8 mouse cellular contexts compared by ENCODE assay signal in the genomic region with DNA sequence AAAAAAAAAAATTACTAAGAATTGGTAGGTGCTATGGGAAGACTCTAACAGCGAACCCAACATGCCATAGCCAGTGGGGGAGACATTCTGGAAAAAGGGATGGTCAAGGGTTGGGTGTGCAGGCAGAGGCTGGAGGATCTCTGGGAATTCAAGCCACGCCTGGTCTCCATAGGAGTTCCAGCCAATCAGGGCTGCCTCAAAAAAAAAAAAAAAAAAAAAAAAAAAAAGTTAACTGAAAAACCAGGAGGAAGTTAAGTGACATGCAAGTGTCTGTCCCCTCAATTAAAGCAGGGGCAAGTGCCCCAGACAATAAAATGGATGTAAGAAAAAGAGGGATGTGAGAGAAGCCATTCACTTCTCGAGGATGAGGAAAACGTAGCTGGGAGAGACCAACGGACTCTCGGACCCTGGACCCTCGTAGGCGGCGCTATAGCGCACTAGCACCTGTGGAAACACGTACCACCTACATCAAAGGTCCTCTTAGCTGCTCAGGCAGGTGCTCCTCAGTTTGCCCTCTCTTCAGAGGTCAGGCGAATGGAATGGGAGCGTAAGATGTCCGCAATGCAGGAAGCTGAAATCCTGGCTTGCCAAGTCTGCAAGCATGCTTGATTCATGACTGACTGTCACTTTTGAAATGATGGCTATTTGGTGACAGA. TPM values are rescaled to one million over a fixed set of nuclear protein-coding genes. Genes with fewer than 3 reads are reported as not detected.
DNase-seq lines count a peak whose midpoint lies in the region; ATAC-seq and TF ChIP-seq lines count a peak whose summit lies in the region.

No protein-coding gene starts in this region.

- WGBS in hindbrain, embryonic 12.5 days = 17% methylated on average over 14 of the region's 14 CpGs
- WGBS in hindbrain, embryonic 13.5 days = 12% methylated on average over 14 of the region's 14 CpGs
- 18% methylated on average over 14 of the region's 14 CpGs for WGBS in hindbrain, embryonic 15.5 days
- 14% methylated on average over 14 of the region's 14 CpGs for WGBS in liver, postnatal 0 days (ENCODE audit: insufficient replicate concordance)

- peak; percentile 46 for DNase-seq in ES-E14 (ENCODE audit: low read depth, low spot score)
- DNase-seq in liver, postnatal 0 days = no peak
- DNase-seq in urinary bladder, postnatal 4 days (ENCODE audit: low spot score in 2 of 2) = no peak
- DNase-seq in ovary, postnatal 10 days (ENCODE audit: low spot score) = no peak
- DNase-seq in spleen, postnatal 14 days (ENCODE audit: low spot score in 2 of 2) = no peak

- H3K9me3 ChIP-seq in hindbrain, embryonic 12.5 days (replicated peaks) = no peaks in the 10 kb centered on the region
- H3K9me3 ChIP-seq in hindbrain, embryonic 13.5 days = no peaks in the 10 kb centered on the region
- no peaks in the 10 kb centered on the region for H3K9me3 ChIP-seq in ES-E14 (ENCODE audit: control insufficient read depth, insufficient read depth, low read depth, low read length)
- no peaks in the 10 kb centered on the region for H3K9me3 ChIP-seq in hindbrain, embryonic 15.5 days
- no peaks in the 10 kb centered on the region for H3K9me3 ChIP-seq in liver, postnatal 0 days (ENCODE audit: low read length)

- H3K27me3 ChIP-seq in hindbrain, embryonic 12.5 days = no peaks in the 10 kb centered on the region; the same call in 1 of the 2 replicates
- H3K27me3 ChIP-seq in hindbrain, embryonic 13.5 days = no peaks in the 10 kb centered on the region
- no peaks in the 10 kb centered on the region for H3K27me3 ChIP-seq in hindbrain, embryonic 15.5 days
- H3K27me3 ChIP-seq in liver, postnatal 0 days (ENCODE audit: insufficient read depth, low read length) = no peaks in the 10 kb centered on the region

- in situ Hi-C loops in ES-E14 (cut with MboI; ENCODE audit: low sequenced_read_pairs in 2 of 2, unreplicated experiment in 2 of 2) = no loop called here

- no peak overlapping the region for H3K9ac ChIP-seq in hindbrain, embryonic 12.5 days
- H3K9ac ChIP-seq in hindbrain, embryonic 13.5 days = no peak overlapping the region
- no peak overlapping the region; the same call in 1 of the 2 replicates for H3K9ac ChIP-seq in ES-E14 (ENCODE audit: insufficient read depth, low read depth, low read length, poor library complexity, severe bottlenecking)
- H3K9ac ChIP-seq in hindbrain, embryonic 15.5 days = no peak overlapping the region
- no peak overlapping the region for H3K9ac ChIP-seq in liver, postnatal 0 days (replicated peaks)

- no peak for ATAC-seq in hindbrain, embryonic 12.5 days (ENCODE audit: low FRiP score)
- no peak for ATAC-seq in hindbrain, embryonic 13.5 days (ENCODE audit: low FRiP score)
- no peak for ATAC-seq in hindbrain, embryonic 15.5 days (ENCODE audit: low FRiP score, low read depth)
- no peak for ATAC-seq in liver, postnatal 0 days

- H3K27ac ChIP-seq in hindbrain, embryonic 12.5 days = no peak overlapping the region
- H3K27ac ChIP-seq in hindbrain, embryonic 13.5 days = no peak overlapping the region
- no peak overlapping the region for H3K27ac ChIP-seq in ES-E14 (ENCODE audit: insufficient read depth, low read depth, low read length, poor library complexity, severe bottlenecking)
- H3K27ac ChIP-seq in hindbrain, embryonic 15.5 days (replicated peaks) = no peak overlapping the region
- H3K27ac ChIP-seq in liver, postnatal 0 days (ENCODE audit: low read depth) = no peak overlapping the region

- H3K4me3 ChIP-seq in hindbrain, embryonic 12.5 days = no peak overlapping the region
- H3K4me3 ChIP-seq in hindbrain, embryonic 13.5 days = no peak overlapping the region
- peak overlapping the region; percentile 20 to 62 for H3K4me3 ChIP-seq in ES-E14 (ENCODE audit: insufficient read depth in 1 of 2, low read depth in 1 of 2, low read length in 2 of 2, poor library complexity in 1 of 2, severe bottlenecking in 1 of 2)
- H3K4me3 ChIP-seq in hindbrain, embryonic 15.5 days = no peak overlapping the region
- no peak overlapping the region for H3K4me3 ChIP-seq in liver, postnatal 0 days (ENCODE audit: low read depth, low read length)

- peaks cover 2% of the 10 kb centered on the region; the same call in 1 of the 2 replicates for H3K4me1 ChIP-seq in hindbrain, embryonic 12.5 days
- no peaks in the 10 kb centered on the region for H3K4me1 ChIP-seq in hindbrain, embryonic 13.5 days (replicated peaks)
- H3K4me1 ChIP-seq in ES-E14 (ENCODE audit: control insufficient read depth in 2 of 2, insufficient read depth in 2 of 2, low read length in 2 of 2, poor library complexity in 1 of 2) = peaks cover 2 to 9% of the 10 kb centered on the region in 2 experiments; a peak in 1 of 4 replicates
- no peaks in the 10 kb centered on the region for H3K4me1 ChIP-seq in hindbrain, embryonic 15.5 days (replicated peaks)
- H3K4me1 ChIP-seq in liver, postnatal 0 days (ENCODE audit: insufficient read depth) = peaks cover 7% of the 10 kb centered on the region; the same call in 1 of the 2 replicates

- H3K4me2 ChIP-seq in hindbrain, embryonic 12.5 days (replicated peaks) = peak overlapping the region; percentile 32
- H3K4me2 ChIP-seq in hindbrain, embryonic 13.5 days = no peak overlapping the region
- H3K4me2 ChIP-seq in hindbrain, embryonic 15.5 days = peak overlapping the region; percentile 28; the same call in 1 of the 2 replicates
- peak overlapping the region; percentile 56 for H3K4me2 ChIP-seq in liver, postnatal 0 days (ENCODE audit: low read depth, low read length)

- no peak for TF ChIP-seq EP300 in liver, postnatal 0 days (IDR thresholded peaks at IDR 0.05; ENCODE audit: low read depth)

- TF ChIP-seq CTCF in liver, postnatal 0 days (IDR thresholded peaks at IDR 0.05; ENCODE audit: low read depth) = no peak

- no peaks in the 10 kb centered on the region for H3K36me3 ChIP-seq in hindbrain, embryonic 12.5 days
- no peaks in the 10 kb centered on the region for H3K36me3 ChIP-seq in hindbrain, embryonic 13.5 days
- no peaks in the 10 kb centered on the region for H3K36me3 ChIP-seq in ES-E14 (ENCODE audit: control insufficient read depth, insufficient read depth, low read length, poor library complexity, severe bottlenecking)
- H3K36me3 ChIP-seq in hindbrain, embryonic 15.5 days = no peaks in the 10 kb centered on the region
- H3K36me3 ChIP-seq in liver, postnatal 0 days (replicated peaks; ENCODE audit: insufficient read depth, low read length) = no peaks in the 10 kb centered on the region

TF ChIP-seq in ES-E14, 5 proteins besides CTCF, POLR2A, EP300 and RAD21:
- TF ChIP-seq ZNF384 (IDR thresholded peaks at IDR 0.05; ENCODE audit: low read depth, low read length) = peak; percentile 99
- TF ChIP-seq HCFC1 (IDR thresholded peaks at IDR 0.05; ENCODE audit: borderline replicate concordance, insufficient read depth, low read length) = no peak

RNA-seq across cellular contexts. Expression of gene Phactr4, which starts 10.6 kb away (rescaled TPM):
- 18.4 and 19.7 TPM in 2 replicates for polyA plus RNA-seq in hindbrain, embryonic 12.5 days (2016; fragmentation: Nextera tagmentation; extraction: Ambion mirVana)
- 10.5 and 11.5 TPM in 2 replicates for polyA plus RNA-seq in hindbrain, embryonic 13.5 days (2015; fragmentation: Nextera tagmentation; extraction: Ambion mirVana)
- total RNA-seq in ES-E14 (2012; rRNA removed) = 4.0 and 7.8 TPM in 2 replicates
- 8.0 and 8.1 TPM in 2 replicates for polyA plus RNA-seq in hindbrain, embryonic 15.5 days (2015; fragmentation: Nextera tagmentation; extraction: Ambion mirVana)
- 6.2 and 7.7 TPM in 2 replicates for polyA plus RNA-seq in liver, postnatal 0 days (2015; fragmentation: Nextera tagmentation; extraction: Ambion mirVana)

RNA-seq across cellular contexts. Expression of gene Med18, which starts 30.9 kb away (rescaled TPM):
- polyA plus RNA-seq in hindbrain, embryonic 12.5 days (2016; fragmentation: Nextera tagmentation; extraction: Ambion mirVana) = 18.9 and 24.5 TPM in 2 replicates
- 18.5 and 20.6 TPM in 2 replicates for polyA plus RNA-seq in hindbrain, embryonic 13.5 days (2015; fragmentation: Nextera tagmentation; extraction: Ambion mirVana)
- total RNA-seq in ES-E14 (2012; rRNA removed) = 29.7 and 32.8 TPM in 2 replicates
- polyA plus RNA-seq in hindbrain, embryonic 15.5 days (2015; fragmentation: Nextera tagmentation; extraction: Ambion mirVana) = 14.6 and 16.1 TPM in 2 replicates
- 8.0 and 10.1 TPM in 2 replicates for polyA plus RNA-seq in liver, postnatal 0 days (2015; fragmentation: Nextera tagmentation; extraction: Ambion mirVana)

Comparison
In these comparisons a context has a peak if more than half of its experiments do, and no peak if none do; other contexts are left out.
1. H3K4me3 ChIP-seq: peak in ES-E14 (2 of 2); none in hindbrain, embryonic 12.5 days (single experiment), hindbrain, embryonic 13.5 days (single experiment), hindbrain, embryonic 15.5 days (single experiment) and liver, postnatal 0 days (single experiment).